Mouse (Mus musculus): ENCODE data around the gene Tln1. TPM values are rescaled to one million over a fixed set of nuclear protein-coding genes. Genes with fewer than 3 reads are reported as not detected.

Gene Tln1
- polyA plus RNA-seq, 2 experiments, result 30.1 to 39.7 TPM

- DNase-seq (ENCODE audit: low read depth in 3 of 3, low spot score in 3 of 3), result no peak
- no peak for ATAC-seq (ENCODE audit: insufficient read depth)
Observed at GRCm38 (mm10) chr4:43527880-43528279, 34.6 kb downstream of the Tln1 start.

DNA sequence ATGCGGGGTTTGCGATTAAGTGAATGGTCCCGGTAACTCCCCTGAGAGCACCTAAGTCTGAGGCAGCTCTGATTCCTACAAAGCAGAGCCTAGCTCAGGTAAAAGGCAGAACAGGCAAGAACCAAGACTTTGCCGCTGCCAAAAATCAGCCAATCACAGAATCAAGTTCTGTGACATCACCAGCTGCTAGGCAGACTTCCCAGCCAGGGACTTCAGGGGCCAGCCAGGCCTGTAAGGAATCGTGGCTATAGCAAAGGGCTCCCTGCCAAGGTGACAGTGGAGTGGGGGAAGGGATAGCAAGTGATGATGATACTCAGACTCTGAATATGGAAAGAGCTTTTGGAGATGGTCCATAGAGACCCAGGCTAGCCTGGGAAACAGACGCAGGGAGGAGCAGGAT is 42.5 kb downstream of the Tln1 start:
- Histone ChIP-seq H3K4me1 (replicated peaks; ENCODE audit: control insufficient read depth in 2 of 2, insufficient read depth in 2 of 2, low read length in 1 of 2) (no peaks in the 10 kb centered on the region; a peak in 1 of 4 replicates), H3K27me3 (ENCODE audit: control insufficient read depth, insufficient read depth, low read length) (peaks cover 30% of the 10 kb centered on the region), H3K27ac (no peak overlapping the region), H3K4me3 (ENCODE audit: insufficient read depth in 1 of 2, low read depth in 2 of 2, low read length in 2 of 2) (no peak overlapping the region), H3K36me3 (replicated peaks; ENCODE audit: control insufficient read depth, insufficient read depth, low read depth) (no peaks in the 10 kb centered on the region), H3K9me3 (ENCODE audit: control insufficient read depth, low read length) (no peaks in the 10 kb centered on the region), H3K9ac (replicated peaks) (no peak overlapping the region), H3K4me2 (ENCODE audit: low read depth) (peak overlapping the region; percentile 1; the same call in 1 of the 2 replicates)
- DNase-seq (ENCODE audit: low read depth in 3 of 3, low spot score in 3 of 3) (peak; percentile 42 to 57 (median 49)), ATAC-seq (ENCODE audit: insufficient read depth) (no peak)
- 24% methylated on average over 6 of the region's 6 CpGs for WGBS (ENCODE audit: insufficient replicate concordance)
- TF ChIP-seq EP300 (IDR thresholded peaks at IDR 0.05; ENCODE audit: low read depth) (no peak), CTCF (IDR thresholded peaks at IDR 0.05; ENCODE audit: low read depth) (no peak)

More at GRCm38 (mm10) chr4:43527880-43528279, 34.6 kb downstream of the Tln1 start:
- no peak overlapping the region for H3K4me3 ChIP-seq (ENCODE audit: insufficient read depth in 1 of 2, low read depth in 2 of 2, low read length in 2 of 2)
- H3K4me1 ChIP-seq (replicated peaks; ENCODE audit: control insufficient read depth in 2 of 2, insufficient read depth in 2 of 2, low read length in 1 of 2), result peaks cover 0 to 3% of the 10 kb centered on the region in 2 experiments; a peak in 1 of 4 replicates
- H3K9ac ChIP-seq (replicated peaks), result no peak overlapping the region
- no peak overlapping the region for H3K4me2 ChIP-seq (ENCODE audit: low read depth)
- no peak overlapping the region for H3K27ac ChIP-seq
- peaks cover 20% of the 10 kb centered on the region for H3K36me3 ChIP-seq (replicated peaks; ENCODE audit: control insufficient read depth, insufficient read depth, low read depth)
- H3K9me3 ChIP-seq (ENCODE audit: control insufficient read depth, low read length), result no peaks in the 10 kb centered on the region
- 63% methylated on average over 5 of the region's 5 CpGs for WGBS (ENCODE audit: insufficient replicate concordance)
- peaks cover 32% of the 10 kb centered on the region for H3K27me3 ChIP-seq (ENCODE audit: control insufficient read depth, insufficient read depth, low read length)
- TF ChIP-seq EP300 (IDR thresholded peaks at IDR 0.05; ENCODE audit: low read depth) (no peak), CTCF (IDR thresholded peaks at IDR 0.05; ENCODE audit: low read depth) (peak; percentile 65)

DNA sequence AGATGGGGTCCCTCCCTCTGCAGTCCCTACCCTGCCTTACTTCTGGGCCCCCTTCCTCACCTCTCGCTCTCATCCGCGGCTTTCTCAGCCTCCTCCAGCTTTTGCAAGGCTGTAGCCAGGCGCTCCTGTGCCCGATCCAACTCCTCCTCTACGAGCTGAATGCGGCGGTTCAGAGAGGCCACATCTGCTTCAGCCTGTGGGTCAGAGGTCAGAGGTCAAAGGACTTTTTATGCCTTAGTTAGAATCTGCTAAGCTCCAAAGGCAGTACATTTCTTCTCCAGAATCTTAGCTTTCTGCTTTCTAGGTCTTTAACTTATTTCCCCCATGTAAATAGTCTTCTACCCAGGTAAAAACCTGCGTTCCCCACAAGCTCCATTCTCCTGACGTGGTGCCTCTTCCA is 42.9 kb downstream of the Tln1 start:
- Histone ChIP-seq H3K36me3 (replicated peaks; ENCODE audit: control insufficient read depth, insufficient read depth, low read depth) (no peaks in the 10 kb centered on the region), H3K4me2 (ENCODE audit: low read depth) (peak overlapping the region; percentile 1; the same call in 1 of the 2 replicates), H3K4me3 (ENCODE audit: insufficient read depth in 1 of 2, low read depth in 2 of 2, low read length in 2 of 2) (no peak overlapping the region), H3K27me3 (ENCODE audit: control insufficient read depth, insufficient read depth, low read length) (peaks cover 26% of the 10 kb centered on the region), H3K27ac (no peak overlapping the region), H3K4me1 (replicated peaks; ENCODE audit: control insufficient read depth in 2 of 2, insufficient read depth in 2 of 2, low read length in 1 of 2) (no peaks in the 10 kb centered on the region; a peak in 1 of 4 replicates), H3K9me3 (ENCODE audit: control insufficient read depth, low read length) (no peaks in the 10 kb centered on the region), H3K9ac (replicated peaks) (no peak overlapping the region)
- TF ChIP-seq EP300 (IDR thresholded peaks at IDR 0.05; ENCODE audit: low read depth) (no peak), CTCF (IDR thresholded peaks at IDR 0.05; ENCODE audit: low read depth) (no peak)
- ATAC-seq (ENCODE audit: insufficient read depth) (no peak), DNase-seq (ENCODE audit: low read depth in 3 of 3, low spot score in 3 of 3) (no peak)
- 48% methylated on average over 10 of the region's 10 CpGs for WGBS (ENCODE audit: insufficient replicate concordance)

DNA sequence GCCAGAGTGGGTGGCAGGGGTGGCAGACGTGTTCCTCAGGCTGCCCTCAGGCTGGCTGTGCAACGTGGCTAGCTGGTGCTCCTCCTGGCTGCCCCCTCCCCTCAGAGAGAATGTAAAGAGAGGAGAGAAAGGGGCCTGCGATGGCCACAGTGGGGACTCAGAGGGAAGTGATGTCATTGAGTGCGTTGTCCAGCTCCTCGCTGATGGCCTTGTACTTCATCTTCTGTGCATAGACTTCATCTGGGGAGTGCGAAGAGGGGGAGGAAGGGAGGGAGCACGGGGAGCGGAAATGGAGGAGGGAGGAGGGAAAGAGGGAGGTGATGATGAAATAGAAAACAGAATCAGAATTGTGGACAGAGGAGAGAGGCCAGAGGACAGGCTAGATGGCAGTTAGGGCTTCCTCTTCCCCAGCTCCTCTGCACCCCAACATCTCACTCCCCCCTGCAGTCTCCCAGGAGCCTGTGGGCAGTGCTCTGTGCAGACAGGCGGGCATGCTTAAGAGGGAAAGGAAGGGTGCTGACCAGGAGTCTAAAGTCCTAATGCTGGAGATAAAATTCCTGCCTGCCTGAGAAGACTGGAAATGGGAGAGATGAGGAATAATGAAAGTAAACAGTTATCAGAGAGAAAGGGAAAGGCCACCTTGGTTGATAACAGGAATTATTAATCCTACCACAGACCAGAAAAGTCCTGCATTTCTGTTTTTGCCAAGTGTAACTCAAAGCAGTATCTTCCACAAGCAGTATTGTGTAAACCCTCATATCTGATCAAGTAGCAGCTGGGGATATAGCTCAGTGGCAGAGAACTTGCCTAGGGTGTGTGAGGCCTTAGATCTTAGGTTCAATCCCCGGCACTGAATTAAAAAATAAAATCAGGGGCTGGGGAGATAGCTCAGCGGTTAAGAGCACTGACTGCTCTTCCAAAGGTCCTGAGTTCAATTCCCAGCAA is 46.5 kb downstream of the Tln1 start:
- H3K27me3 ChIP-seq (ENCODE audit: control insufficient read depth, insufficient read depth, low read length), result no peaks in the 10 kb centered on the region; the same call in none of the 2 replicates
- no peak overlapping the region for H3K4me3 ChIP-seq (ENCODE audit: insufficient read depth in 1 of 2, low read depth in 2 of 2, low read length in 2 of 2)
- no peak overlapping the region for H3K9ac ChIP-seq (replicated peaks)
- TF ChIP-seq EP300 (IDR thresholded peaks at IDR 0.05; ENCODE audit: low read depth), result no peak
- no peak for TF ChIP-seq CTCF (IDR thresholded peaks at IDR 0.05; ENCODE audit: low read depth)
- no peaks in the 10 kb centered on the region; a peak in 1 of 4 replicates for H3K4me1 ChIP-seq (replicated peaks; ENCODE audit: control insufficient read depth in 2 of 2, insufficient read depth in 2 of 2, low read length in 1 of 2)
- 48% methylated on average over 11 of the region's 11 CpGs for WGBS (ENCODE audit: insufficient replicate concordance)
- H3K27ac ChIP-seq, result no peak overlapping the region
- DNase-seq (ENCODE audit: low read depth in 3 of 3, low spot score in 3 of 3) (no peak), ATAC-seq (ENCODE audit: insufficient read depth) (no peak)
- H3K9me3 ChIP-seq (ENCODE audit: control insufficient read depth, low read length), result no peaks in the 10 kb centered on the region
- no peaks in the 10 kb centered on the region for H3K36me3 ChIP-seq (replicated peaks; ENCODE audit: control insufficient read depth, insufficient read depth, low read depth)
- no peak overlapping the region for H3K4me2 ChIP-seq (ENCODE audit: low read depth)

DNA sequence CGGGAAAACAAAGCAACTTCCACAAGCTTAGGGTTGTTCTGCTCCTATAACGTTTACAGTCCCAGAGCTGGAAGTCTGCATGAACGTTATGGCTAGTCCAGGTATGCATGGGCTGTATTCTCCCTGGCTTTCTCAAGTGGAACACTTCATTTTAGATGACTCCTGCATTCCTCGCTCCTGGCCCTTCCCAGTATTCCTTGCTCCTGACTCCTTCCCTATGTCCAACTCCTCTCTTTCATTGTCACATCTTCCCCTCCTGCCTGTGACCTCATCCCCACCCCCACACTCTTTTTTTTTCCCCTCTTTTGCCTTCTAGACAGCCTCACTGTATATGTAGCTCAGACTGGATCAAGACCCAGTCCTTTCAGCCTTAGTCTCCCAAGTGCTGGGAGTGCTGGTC is 48.7 kb downstream of the Tln1 start:
- DNase-seq (ENCODE audit: low read depth in 3 of 3, low spot score in 3 of 3) (no peak), ATAC-seq (ENCODE audit: insufficient read depth) (no peak)
- Histone ChIP-seq H3K4me2 (ENCODE audit: low read depth) (no peak overlapping the region), H3K9me3 (ENCODE audit: control insufficient read depth, low read length) (no peaks in the 10 kb centered on the region), H3K27ac (no peak overlapping the region), H3K4me1 (replicated peaks; ENCODE audit: control insufficient read depth in 2 of 2, insufficient read depth in 2 of 2, low read length in 1 of 2) (peaks cover 0 to 7% of the 10 kb centered on the region in 2 experiments; a peak in 2 of 4 replicates), H3K36me3 (replicated peaks; ENCODE audit: control insufficient read depth, insufficient read depth, low read depth) (no peaks in the 10 kb centered on the region), H3K4me3 (ENCODE audit: insufficient read depth in 1 of 2, low read depth in 2 of 2, low read length in 2 of 2) (no peak overlapping the region), H3K27me3 (ENCODE audit: control insufficient read depth, insufficient read depth, low read length) (no peaks in the 10 kb centered on the region; the same call in 1 of the 2 replicates), H3K9ac (replicated peaks) (no peak overlapping the region)
- TF ChIP-seq CTCF (IDR thresholded peaks at IDR 0.05; ENCODE audit: low read depth) (no peak), EP300 (IDR thresholded peaks at IDR 0.05; ENCODE audit: low read depth) (no peak)
- 63% methylated on average over 4 of the region's 4 CpGs for WGBS (ENCODE audit: insufficient replicate concordance)

All from liver, embryonic 14.5 days (tissue).